Mouse (Mus musculus) left cerebral cortex, adult 2 months (tissue): ENCODE measurements around the gene Bpifc. TPM values are rescaled to one million over a fixed set of nuclear protein-coding genes. Genes with fewer than 3 reads are reported as not detected.

Experiments used
- DNase-seq, 2 experiments: peaks; one replicate each; pipeline ENCODE4 v3.0.0; 2021 to 2022; ENCODE audit warnings: low spot score in 2 of 2, mixed read lengths in 1 of 2; ENCODE audit errors: extremely low spot score in 1 of 2
- H3K27ac ChIP-seq: fragments of 200-600 bp; 2 replicates; pipeline ENCODE4 v1.8.1; 2022
- H3K4me3 ChIP-seq: fragments of 200-600 bp; 2 replicates; pipeline ENCODE4 v1.8.1; 2022
- CTCF ChIP-seq: fragments of 200-600 bp; IDR thresholded peaks from 2 replicates; pipeline ENCODE4 v1.8.1; 2022; ENCODE audit warnings: antibody characterized with exemption, mild to moderate bottlenecking, moderate library complexity
- intact Hi-C: fragments of 180-260 bp; cut with DNase I; formaldehyde crosslinking; loops from one replicate; pipeline ENCODE4 v1.15.1; 2025
- long read RNA-seq, 2 experiments: library from polyadenylated mRNA; stranded (forward); transcript quantifications; one replicate each; pipeline ENCODE4 v2.0.0; 2021; ENCODE audit warnings: borderline mapping rate in 2 of 2
- total RNA-seq, 2 experiments: library from RNA; stranded (reverse); gene quantifications; 2 replicates each; pipeline ENCODE4 v1.2.3; 2021

The Bpifc gene
- under 1 TPM in 1 of 2 experiments, not detected in 1; 0.11 TPM for total RNA-seq
- long read RNA-seq, experiment 1 = 0 reads
- long read RNA-seq, experiment 2 = 0 reads

DNA sequence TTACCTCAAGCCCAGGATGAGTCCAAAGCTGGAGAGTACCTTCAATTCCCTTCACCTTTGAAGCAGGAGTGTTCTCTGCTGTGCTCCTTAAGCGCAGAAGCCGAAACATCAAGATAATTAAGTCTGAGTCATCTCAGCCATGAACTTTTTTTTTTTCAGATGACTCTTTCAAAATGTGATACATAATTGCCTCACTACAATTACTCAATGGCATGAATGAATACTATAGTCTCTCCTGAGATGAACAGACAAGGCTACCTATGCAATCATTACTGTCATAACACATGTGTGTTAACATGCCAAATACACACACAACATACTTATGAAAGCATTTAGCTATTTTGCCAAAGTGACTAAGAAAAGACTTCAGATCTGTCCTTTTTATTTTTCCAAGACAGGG, at the start of gene Bpifc:
Gene Bpifc, minus strand, starts transcription at position 115 of the 400 bp plus-strand sequence.
- no peak for TF ChIP-seq CTCF
- DNase-seq = no peak
- intact Hi-C loops = loop anchor here (5.0 kb wide), 1 partner anchor 39 kb away; no protein-coding TSS in a partner anchor
- Histone ChIP-seq H3K27ac (no peak within 1 kb of the TSS), H3K4me3 (no peak within 1 kb of the TSS)

DNA sequence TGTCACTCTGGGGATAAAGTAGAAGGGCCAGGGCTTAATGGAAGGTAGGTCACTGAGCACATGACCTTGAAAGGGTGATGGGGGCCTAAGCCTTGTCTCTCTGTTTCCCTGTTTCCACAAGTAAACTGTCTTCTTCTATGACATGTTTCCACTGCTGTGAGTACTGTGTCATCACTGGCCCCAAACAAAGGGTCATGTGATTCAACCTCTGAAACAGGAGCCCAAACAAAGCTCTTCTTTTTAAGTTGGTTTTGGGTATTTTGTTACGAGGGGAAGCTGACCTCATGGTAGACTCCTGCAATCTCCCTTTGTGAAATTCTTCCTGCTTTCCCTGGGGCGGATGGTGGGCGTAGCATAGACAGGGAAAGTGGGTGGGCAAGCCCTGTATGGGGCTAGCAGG, 48.6 kb upstream of the Bpifc start:
- Histone ChIP-seq H3K4me3 (no peak overlapping the region), H3K27ac (no peak overlapping the region; the same call in 1 of the 2 replicates)
- no peak for TF ChIP-seq CTCF
- intact Hi-C loops = no loop called here
- no peak for DNase-seq

DNA sequence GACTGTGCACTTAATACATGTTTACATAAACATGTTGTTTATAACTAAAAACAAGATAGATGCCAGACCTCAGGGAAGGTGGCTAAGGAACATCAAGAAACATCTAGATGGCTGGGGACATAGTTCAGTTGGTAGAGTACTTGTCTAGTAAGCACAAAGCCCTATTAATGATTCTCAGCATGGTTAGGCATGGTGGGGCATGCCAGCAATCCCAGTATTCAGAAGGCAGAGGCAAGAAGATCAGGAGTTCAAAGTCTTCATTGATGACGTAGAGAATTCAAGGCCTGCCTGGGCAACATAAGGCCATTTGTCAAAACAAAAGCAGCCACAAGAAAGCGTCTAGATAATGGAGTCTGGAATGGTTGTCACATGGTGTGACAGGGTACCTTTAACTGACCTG, 46.0 kb upstream of the Bpifc start:
- no peak overlapping the region for H3K27ac ChIP-seq
- TF ChIP-seq CTCF = no peak
- intact Hi-C loops = no loop called here

DNA sequence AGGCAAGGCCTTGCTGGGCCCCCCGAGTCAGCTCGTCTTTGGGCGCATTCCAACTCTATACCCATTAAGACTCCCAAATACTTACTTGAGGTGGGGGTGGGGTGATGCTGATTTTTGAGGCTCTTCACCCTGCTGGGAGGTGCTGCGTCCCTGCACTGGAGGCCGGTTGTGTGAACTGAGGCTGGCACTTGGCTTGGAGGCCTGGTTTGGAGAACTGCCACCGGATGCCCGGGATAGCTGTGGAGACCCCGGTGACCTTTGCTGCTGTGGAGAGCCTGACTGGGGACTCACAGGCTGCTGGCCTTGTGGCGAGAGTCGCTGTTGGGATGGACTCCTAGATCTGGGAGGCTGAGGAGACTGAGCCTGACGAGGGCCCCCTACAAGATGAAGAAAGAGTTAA, 45.6 kb upstream of the Bpifc start:
- no peak for TF ChIP-seq CTCF
- no peak for DNase-seq
- no peak overlapping the region for H3K4me3 ChIP-seq
- intact Hi-C loops = no loop called here
- H3K27ac ChIP-seq = no peak overlapping the region

More for the DNA sequence above, 46.0 kb upstream of the Bpifc start:
- H3K4me3 ChIP-seq = no peak overlapping the region
- DNase-seq = no peak

DNA sequence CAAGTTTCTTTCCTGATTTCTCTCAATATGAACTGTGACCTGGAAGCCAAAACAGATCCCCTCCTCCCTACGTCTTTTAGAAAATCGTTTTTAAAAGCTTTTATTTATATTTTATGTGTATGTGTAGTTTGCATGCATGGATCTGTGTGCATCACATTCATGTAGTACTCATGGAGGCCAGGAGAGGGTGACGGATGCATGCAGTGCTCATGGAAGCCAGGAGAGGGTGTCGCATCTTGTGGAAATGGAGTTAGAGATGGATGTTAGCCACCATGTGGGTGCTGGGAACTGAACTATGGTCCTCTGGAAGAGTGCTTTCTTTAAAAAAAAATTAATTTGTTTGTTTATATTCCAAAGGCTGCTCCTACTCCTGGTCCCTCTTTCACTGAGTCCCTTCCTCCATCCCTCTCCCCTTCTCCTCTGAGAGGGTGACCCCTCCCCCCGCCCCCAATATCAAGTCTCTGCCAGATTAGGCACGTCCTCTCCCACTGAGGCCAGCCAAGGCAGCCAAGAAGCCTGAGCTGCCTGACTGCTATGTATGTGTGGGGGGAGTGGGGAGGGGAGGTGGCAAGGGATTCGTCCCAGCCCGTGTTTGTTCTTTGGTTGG, 44.7 kb upstream of the Bpifc start:
- intact Hi-C loops = no loop called here
- Histone ChIP-seq H3K27ac (no peak overlapping the region), H3K4me3 (no peak overlapping the region)
- no peak for DNase-seq
- TF ChIP-seq CTCF = peak; percentile 10

DNA sequence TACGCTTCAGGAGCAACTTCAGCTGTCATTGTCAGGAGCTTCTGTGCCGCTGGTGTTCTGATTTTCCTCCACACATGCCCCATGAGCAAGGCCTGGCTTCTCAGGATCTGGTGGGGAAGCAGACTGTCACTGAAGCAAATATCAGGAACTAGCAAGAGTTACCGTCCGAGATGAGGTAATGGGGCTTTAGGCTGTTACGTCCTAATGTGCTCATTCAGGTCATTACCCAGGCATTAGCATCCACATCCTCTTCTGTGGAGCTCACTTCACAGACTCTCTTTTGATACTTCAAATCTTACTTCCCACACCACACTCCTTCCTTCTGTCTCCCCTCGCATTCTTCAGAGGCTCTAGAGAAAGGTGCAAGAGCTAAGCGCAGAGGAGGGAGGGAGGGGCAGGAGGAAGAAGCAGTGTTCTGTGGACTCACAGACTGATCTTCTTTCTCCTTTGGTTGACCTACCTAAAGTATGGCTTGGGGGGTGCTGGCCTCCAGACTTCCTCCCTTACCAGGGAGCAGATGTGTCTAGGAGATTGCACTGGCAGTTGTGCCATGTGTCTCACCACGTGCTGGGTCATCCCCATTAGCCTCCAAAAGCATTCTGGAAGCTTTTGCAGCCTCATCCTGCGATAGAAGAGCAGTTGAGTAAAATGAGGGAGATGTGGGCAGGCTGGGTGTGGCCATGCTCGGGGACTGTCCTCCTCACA, 41.3 kb upstream of the Bpifc start:
- DNase-seq = no peak
- no peak for TF ChIP-seq CTCF
- intact Hi-C loops = no loop called here
- Histone ChIP-seq H3K27ac (no peak overlapping the region), H3K4me3 (no peak overlapping the region)

DNA sequence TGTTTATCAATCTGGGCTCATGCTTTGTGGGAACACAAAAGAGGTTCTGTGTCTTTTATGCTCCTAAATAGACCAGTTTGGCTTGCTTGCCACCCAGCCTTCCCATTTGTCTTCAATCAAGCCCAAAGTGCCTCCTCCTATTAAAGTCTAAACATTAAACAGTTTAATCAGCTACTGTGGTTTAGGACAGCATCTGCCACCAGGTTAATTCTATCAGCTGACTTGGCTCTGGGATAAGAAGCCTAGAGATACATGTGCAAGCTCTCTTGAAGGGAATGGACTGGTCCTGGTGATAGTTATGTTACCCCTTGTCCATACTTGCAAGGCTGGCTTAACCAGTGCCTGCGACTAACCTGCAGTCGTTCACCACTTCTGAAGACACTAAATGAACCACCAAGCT, 38.8 kb upstream of the Bpifc start:
- no peak for DNase-seq
- intact Hi-C loops = no loop called here
- Histone ChIP-seq H3K27ac (peak overlapping the region; percentile 38; the same call in 1 of the 2 replicates), H3K4me3 (no peak overlapping the region)
- TF ChIP-seq CTCF = no peak

DNA sequence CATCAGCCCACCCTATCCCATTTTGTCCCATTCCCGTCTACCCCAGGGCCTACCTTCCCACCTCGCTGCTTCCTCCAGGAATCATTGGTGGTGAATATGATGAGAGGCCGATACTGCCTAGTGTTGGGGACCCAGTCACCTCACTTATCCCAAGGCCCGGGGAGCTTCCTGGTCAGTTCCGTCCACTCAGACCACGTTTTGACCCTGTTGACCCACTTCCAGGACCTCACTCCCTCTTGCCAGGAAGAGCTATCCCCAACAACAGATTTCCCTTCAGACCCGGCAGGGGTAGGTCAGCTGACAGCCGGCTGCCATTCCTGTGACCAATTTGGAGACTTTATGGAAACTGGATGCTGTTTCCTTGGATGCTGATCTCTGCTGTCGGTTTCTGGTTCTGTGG, 36.1 kb upstream of the Bpifc start:
- no peak for TF ChIP-seq CTCF
- no peak overlapping the region for H3K4me3 ChIP-seq
- DNase-seq = no peak
- intact Hi-C loops = no loop called here
- H3K27ac ChIP-seq = no peak overlapping the region

DNA sequence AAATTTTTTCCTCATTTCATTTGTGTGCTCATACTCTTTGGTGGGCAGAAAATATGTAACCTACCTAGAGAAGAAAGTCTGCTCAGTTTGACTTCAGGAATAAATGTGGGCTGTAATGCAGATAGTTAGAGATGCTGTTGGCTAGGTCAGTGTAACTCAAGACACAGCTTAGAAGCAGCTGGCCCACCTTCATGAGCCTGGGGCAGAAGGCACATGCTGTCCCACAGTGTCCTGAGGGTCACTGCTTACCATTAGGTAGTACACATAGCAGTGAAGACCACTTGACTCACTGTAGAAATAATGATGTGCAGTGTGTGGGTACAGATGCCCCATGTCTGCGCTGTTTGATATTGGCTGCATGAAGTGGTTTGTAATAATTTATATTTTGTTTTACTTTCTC, 34.7 kb upstream of the Bpifc start:
- intact Hi-C loops = no loop called here
- TF ChIP-seq CTCF = no peak
- no peak overlapping the region for H3K4me3 ChIP-seq
- H3K27ac ChIP-seq = no peak overlapping the region
- DNase-seq = no peak

DNA sequence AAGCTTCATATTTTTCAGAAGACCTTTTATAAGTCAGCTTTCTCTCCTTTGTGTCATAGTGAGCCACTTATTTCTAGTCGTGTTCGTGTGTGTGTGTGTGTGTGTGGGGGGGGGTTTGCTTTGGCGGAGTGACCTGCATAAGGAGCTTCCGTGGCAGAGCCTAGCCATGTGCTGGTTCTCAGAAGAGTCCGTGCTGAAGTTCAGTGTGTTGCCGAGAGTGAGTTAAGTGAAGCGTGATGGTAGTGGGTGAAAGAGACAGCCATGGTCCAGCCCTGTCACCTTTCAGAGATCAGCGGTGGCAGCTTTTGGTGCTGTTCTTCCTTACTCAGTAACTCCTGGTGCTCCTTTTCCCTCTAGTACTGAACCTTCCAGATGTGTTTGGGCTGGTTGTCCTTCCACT, 32.4 kb upstream of the Bpifc start:
- no peak for DNase-seq
- H3K4me3 ChIP-seq = no peak overlapping the region
- TF ChIP-seq CTCF = no peak
- intact Hi-C loops = no loop called here
- no peak overlapping the region for H3K27ac ChIP-seq

DNA sequence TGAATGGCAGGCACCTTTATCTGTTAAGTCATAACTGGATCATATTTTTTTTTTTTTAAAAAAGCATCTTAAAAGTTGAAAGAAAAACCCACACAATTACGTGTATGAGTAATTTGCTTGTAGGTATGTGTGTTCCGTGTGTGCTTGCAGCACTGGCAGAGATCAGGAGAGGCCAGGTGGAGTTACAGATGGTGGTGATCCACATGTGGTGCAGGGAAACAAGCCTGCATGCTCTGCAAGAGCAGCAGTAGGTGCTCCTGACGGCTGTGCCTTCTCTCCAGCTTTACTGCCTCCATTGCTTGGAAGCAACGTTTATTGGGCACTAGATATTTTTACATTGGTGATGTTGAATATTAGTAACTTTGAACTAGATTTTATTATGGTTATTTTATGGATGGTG, 32.0 kb upstream of the Bpifc start:
- no peak for TF ChIP-seq CTCF
- DNase-seq = no peak
- intact Hi-C loops = no loop called here
- no peak overlapping the region for H3K27ac ChIP-seq
- H3K4me3 ChIP-seq = no peak overlapping the region

DNA sequence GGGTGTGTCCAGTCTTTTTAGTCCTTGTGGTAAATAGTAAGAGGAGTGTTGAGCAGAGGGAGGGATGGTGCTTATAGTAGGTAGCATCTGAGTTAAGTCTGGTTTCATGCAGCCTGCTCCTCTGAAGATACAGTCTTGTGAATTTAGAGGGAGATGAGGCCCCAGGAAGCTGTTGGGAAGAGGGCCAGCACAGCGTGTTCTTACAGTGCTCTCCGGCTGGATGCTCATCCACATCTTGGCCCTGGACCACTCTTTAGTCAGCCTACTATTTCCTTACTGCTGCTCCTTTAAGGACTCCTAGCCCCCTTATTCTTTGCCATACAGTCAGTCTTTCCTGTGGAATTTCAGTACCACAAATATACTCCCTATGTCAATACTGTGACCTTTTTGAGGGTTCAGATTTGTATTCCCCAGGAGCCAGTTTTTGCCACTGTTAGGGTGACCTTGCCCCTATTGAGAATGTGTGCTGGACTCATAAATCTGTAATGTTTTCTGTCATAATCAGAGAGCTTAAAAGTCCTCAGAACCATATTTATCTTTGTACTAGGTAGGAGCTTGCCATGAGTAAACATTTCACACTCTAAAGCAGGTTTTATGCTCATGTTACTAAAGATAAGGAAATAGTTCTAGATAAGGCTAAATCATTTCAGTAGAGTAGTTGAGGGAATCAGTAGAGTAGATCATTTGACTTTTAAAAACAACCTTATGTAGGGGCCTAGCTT, 22.5 kb upstream of the Bpifc start:
- no peak overlapping the region for H3K27ac ChIP-seq

More for the DNA sequence above, 22.5 kb upstream of the Bpifc start:
- DNase-seq = no peak
- TF ChIP-seq CTCF = no peak
- intact Hi-C loops = no loop called here
- H3K4me3 ChIP-seq = no peak overlapping the region
